Mouse (Mus musculus): ENCODE measurements around the gene Susd1.

Susd1 gene

DNA sequence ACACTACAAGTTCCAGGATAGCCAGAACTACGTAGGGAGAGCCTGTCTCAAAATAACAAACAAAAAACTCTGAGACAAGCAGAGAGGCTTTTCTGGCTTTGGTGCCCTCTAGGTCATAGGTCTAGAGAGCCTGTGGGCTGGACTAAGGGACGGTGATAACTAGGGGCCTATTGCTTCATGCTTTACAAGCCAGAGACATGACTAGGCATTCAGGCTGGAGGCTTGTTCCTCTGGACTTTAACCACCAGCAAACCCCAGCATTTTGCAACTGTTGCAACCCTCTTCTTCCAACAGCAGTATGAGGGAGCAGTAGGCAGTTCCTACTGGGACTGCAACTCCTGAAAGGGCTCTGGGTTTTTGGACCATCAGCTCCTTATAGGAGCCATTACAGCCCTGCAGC lies 1.5 kb upstream of the Susd1 start:
- in situ Hi-C loops (cut with MboI; ENCODE audit: low pct_unique_long_range_greater_than_20kb in 1 of 2, low sequenced_read_pairs in 2 of 2, unreplicated experiment in 1 of 2) = no loop called here

DNA sequence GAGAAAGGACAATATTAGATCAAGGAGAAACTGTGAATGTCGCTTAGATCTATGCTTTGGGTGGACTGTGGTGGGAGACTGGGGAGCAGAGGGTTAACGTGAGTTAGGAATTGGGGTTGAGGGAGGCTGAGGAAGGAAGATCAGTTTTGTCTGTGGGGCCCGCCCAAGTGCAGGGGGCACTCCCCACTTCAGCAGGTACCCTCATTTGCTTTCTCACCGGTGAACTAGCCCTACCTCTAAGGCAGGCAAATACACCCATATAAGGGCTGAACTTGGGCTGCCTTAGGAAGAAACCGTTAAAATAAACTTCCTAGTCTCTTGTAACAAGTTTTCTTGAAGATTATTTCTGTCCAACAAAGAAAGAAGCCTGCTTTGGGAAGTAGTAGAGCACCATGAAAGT lies 608 bp upstream of the Susd1 start:
- in situ Hi-C loops (cut with MboI; ENCODE audit: low pct_unique_long_range_greater_than_20kb in 1 of 2, low sequenced_read_pairs in 2 of 2, unreplicated experiment in 1 of 2) = no loop called here

DNA sequence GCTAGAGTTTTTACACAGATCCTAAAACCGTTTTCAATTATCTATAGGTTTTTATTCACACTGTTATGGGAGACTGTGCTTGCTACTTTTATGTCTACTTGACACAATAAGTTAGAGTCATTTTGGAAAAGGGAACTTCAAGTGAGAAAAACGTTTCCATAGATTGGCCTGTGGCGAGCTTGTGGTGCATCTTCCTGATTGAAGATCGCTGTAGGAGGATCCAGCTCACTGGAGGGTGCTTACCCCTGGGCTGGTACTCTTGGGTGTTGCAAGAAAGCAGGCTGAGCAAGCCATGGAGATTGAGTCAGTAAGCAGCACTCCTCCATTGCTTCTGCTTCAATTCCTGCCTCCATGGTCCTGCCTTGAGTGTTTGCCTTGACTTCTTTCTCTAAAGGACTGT lies 2.5 kb downstream of the Susd1 start:
- in situ Hi-C loops (cut with MboI; ENCODE audit: low pct_unique_long_range_greater_than_20kb in 1 of 2, low sequenced_read_pairs in 2 of 2, unreplicated experiment in 1 of 2) = no loop called here

DNA sequence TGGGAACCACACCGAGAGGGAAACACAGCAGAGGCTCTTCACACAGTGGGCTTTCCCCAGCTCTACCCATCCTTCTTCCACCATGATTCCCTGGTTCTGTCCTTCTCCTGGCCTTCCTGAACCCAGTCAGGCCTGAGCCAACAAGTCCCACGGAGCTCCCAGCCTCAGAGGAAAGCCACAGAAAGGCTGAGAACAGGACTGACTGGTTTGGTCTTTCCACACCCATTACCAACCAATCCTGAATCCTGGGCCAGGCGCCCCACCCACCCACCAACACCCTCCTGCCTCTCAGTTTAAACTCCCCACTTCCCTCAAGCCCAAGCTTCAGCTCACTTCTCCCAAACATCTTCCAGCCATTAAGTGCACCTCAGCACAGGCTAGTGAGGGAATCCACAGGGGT lies 4.4 kb downstream of the Susd1 start:
- in situ Hi-C loops (cut with MboI; ENCODE audit: low pct_unique_long_range_greater_than_20kb in 1 of 2, low sequenced_read_pairs in 2 of 2, unreplicated experiment in 1 of 2) = no loop called here

DNA sequence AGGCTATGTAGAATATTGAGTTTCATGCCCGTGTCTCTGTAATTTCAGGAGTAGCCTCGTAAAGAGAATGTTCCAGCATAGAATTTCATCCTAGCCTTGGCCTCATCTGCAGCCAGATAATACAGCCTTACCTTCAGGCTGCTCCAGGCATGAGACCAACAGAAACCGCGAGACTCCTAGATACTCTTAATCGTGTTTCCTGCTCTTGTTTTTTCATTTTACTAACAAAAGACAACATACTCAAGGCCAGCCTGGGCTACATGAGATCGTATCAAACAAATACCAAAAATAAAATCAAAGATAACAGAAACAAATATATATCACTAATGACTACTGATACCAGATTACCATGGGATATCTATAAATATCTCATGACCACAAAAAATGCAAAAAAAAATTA lies 9.3 kb downstream of the Susd1 start:
- in situ Hi-C loops (cut with MboI; ENCODE audit: low pct_unique_long_range_greater_than_20kb in 1 of 2, low sequenced_read_pairs in 2 of 2, unreplicated experiment in 1 of 2) = no loop called here

DNA sequence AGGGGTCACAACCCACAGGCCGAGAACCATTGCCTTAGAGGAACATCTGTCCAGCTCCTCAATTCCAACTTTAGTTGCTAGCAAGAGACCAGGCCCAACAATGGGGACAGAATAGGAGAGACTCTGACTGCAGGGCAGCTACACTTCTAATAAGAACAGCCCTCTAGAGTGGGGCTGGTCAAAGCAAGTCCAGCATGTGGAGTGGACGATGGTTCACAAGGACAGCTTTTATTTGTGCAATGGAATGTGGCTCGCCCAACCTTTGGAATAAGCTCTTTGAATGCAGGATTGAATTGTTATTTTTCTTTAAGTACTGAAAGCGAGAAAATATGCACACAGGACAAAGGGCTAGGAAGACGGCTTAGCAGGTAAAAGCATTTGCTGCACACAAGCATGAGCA lies 12.0 kb downstream of the Susd1 start:
- in situ Hi-C loops (cut with MboI; ENCODE audit: low pct_unique_long_range_greater_than_20kb in 1 of 2, low sequenced_read_pairs in 2 of 2, unreplicated experiment in 1 of 2) = no loop called here

DNA sequence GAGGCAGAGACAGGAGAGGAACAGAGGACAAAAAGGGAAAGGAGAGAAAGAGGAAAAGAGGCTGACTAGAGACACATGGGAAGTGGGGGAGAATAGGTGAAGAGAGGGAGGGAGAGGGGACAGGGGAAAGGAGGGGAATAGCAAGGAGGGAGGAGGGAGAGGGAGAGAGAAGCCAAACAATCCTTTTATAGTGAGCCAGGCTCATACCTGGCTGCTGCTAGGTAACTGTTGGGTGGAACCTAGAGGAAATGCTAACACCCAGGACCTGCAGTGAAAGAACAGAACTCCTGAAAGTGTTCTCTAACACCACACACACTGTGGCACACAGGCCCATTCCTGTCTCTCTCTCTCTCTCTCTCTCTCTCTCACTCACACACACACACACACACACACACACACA lies 15.6 kb downstream of the Susd1 start:
- in situ Hi-C loops (cut with MboI; ENCODE audit: low pct_unique_long_range_greater_than_20kb in 1 of 2, low sequenced_read_pairs in 2 of 2, unreplicated experiment in 1 of 2) = no loop called here

DNA sequence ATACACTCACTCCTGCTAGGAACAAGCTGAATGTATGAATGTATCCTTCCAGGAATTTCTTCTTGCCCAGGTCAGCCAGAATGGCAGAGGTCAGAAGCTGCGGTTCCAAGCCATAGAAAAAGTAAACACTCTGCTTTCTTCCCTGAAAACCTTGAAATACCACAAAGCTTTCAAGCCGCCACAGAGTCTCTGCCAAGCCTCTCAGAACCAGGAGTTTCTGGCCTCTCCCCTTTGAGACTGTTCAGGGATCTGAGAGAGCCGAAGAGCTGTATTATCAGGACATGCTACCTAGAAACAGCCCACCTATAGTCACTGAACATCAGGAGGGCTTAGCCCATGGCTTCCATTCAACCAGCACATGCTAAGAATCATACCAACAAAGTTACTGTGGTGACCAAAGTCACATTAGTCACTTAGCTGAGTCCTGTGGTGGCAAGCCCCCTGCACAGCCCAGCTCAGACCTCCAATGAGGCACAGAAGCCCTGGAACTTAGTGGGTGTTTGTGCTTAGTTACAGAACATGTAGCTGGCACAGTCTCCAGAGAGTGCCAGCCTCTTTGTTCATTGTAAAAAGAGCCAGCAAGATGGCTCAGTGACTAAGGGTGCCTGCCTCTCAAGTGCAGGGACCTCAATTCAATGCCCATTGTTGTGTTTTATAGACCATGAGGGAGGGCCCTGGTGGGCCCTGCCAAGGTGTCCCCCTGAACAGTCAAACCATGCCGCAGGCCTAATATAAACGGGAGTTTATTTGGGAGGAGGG lies 16.2 kb downstream of the Susd1 start:
- in situ Hi-C loops (cut with MboI; ENCODE audit: low pct_unique_long_range_greater_than_20kb in 1 of 2, low sequenced_read_pairs in 2 of 2, unreplicated experiment in 1 of 2) = no loop called here

DNA sequence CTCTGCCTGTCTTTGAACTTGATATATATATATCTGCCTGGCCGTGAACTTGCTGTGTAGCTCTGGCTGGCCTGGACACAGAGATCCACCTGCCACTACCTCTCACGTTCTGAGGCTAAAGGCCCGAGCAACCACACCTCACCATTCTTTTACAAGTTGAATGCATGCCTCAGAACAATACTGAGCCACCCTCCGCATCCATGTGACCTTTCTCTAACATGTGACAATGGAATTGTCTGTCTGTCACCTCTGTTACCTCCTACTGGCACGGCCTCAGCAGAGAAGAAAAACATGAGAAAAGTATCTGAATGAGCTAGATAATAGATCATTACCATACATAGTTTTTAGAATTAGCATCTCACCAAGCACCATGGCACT lies 17.1 kb downstream of the Susd1 start:
- in situ Hi-C loops (cut with MboI; ENCODE audit: low pct_unique_long_range_greater_than_20kb in 1 of 2, low sequenced_read_pairs in 2 of 2, unreplicated experiment in 1 of 2) = no loop called here

DNA sequence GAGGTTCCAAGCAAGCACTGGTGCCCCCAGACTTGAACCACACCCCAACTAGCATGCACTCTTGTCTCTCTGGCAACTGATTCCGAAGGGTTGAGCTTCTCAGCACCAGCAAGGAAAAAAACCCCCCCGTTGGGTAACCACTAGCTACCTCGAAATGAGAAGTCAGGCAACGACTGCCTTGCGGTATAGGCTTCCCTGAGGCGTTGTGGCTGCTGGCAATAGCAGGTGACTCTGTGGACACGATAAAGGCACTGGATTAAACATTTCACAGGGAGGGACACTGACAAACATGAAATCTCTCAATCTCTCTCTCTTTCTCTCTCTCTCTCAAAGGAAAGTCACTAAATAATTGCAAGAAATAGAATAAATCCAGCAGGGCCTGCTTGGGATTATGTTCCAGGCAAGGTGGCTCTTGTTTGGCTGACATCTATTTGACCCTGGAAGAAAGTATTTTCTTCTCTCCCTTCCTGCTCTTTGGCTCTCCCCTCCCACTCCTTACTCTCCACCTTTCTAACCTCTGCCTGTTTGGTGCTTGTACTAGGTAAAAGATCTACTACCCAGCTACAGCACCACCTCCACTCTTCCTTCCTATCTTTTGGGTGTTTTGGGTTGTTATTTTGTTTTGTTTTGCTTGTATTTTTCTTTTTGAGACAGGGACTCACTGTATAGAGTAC lies 17.6 kb downstream of the Susd1 start:
- in situ Hi-C loops (cut with MboI; ENCODE audit: low pct_unique_long_range_greater_than_20kb in 1 of 2, low sequenced_read_pairs in 2 of 2, unreplicated experiment in 1 of 2) = no loop called here

DNA sequence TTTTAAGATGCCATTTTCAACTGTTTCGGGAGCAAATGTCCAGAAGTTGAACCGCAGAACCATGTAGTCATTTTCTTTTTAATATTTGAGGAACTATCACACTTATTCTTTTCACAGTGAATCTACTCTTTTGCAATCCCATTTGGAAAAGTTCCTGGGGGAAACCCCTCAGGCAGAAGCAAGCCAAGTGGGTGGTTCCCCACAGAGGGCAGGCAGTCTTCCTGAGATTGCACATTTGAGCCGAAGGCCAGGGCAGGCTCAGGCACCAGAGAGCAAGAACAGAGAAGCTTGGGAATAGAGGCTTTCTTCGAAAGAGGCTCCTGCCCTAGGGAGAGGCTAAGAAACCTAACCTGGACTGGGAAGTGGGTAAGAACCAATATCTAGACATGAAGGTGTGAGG lies 19.2 kb downstream of the Susd1 start:
- in situ Hi-C loops (cut with MboI; ENCODE audit: low pct_unique_long_range_greater_than_20kb in 1 of 2, low sequenced_read_pairs in 2 of 2, unreplicated experiment in 1 of 2) = no loop called here

DNA sequence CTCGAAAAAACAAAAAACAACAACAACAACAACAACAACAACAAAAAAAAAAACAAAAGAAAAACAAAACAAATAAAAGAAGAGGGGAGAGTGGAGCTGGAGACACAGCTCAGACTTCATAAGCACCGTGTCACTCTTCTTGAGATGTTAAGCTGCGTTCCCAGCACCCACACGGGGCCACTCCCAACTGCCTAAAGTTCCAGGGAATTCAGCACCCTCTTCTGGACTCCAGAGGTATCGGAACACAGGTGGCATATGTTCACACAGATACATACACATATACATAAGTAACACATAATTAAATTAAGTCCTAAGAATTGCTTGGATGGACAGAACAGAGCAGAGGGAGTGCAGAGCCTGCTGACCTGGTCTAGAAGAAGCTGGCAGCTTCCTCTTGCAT lies 25.0 kb downstream of the Susd1 start:
- in situ Hi-C loops (cut with MboI; ENCODE audit: low pct_unique_long_range_greater_than_20kb in 1 of 2, low sequenced_read_pairs in 2 of 2, unreplicated experiment in 1 of 2) = no loop called here

DNA sequence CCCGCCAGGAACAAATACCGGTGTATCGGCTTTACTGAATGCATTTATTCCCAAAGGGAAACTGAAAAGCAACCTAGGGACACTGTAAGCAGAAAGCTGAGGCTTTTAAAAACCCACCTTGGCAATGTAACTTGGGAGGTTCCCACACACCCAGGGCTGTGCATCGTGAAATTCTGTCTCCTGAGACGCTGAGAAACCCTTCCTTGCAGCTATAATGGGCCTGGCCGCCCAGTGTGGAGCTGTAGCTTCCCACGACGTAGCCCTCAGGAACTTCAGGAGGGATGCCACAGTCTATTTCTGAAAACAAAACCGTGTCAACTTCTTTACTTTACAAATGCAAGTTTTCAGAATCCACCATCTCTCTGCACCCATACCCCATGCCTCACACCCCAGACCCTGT lies 27.3 kb downstream of the Susd1 start:
- in situ Hi-C loops (cut with MboI; ENCODE audit: low pct_unique_long_range_greater_than_20kb in 1 of 2, low sequenced_read_pairs in 2 of 2, unreplicated experiment in 1 of 2) = no loop called here

DNA sequence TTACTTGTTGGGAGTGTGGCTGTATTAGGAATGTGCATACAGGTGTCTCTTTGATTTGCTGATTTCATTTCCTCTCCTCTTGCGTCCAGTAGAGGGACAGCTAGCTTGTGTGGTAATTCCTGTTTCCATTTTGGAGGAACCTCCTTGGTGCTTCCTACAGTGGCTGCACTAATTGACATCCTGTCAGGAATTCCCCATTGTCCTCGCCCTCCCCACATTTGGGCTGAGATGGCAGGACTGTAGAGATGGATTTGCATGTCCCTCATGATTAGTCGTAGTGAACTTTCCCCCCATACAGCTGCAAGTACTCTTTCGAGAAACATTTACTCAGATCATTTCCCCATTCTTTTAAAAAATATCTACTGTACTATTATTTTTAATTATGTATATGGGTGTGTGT lies 30.7 kb downstream of the Susd1 start:
- in situ Hi-C loops (cut with MboI; ENCODE audit: low pct_unique_long_range_greater_than_20kb in 1 of 2, low sequenced_read_pairs in 2 of 2, unreplicated experiment in 1 of 2) = no loop called here

DNA sequence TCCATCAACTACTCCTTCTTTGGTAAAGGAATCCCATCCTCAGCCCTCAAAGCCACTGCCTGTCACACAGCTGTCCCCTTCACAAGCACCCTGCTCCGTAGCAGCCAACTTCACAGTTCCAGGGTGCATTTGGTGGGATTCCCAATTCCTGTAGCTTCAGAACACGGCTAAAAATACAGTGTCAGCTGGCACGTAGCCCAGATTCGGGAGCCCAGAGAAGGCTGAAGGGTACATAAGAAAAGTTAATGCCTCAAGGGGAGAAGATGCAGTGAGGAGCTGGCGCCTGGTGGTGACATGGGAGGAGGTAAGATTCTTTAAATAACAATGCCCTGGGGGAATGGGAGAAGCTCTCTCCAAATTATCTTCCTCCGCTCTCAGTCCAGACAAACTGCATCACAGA lies 34.1 kb downstream of the Susd1 start:
- in situ Hi-C loops (cut with MboI; ENCODE audit: low pct_unique_long_range_greater_than_20kb in 1 of 2, low sequenced_read_pairs in 2 of 2, unreplicated experiment in 1 of 2) = no loop called here

DNA sequence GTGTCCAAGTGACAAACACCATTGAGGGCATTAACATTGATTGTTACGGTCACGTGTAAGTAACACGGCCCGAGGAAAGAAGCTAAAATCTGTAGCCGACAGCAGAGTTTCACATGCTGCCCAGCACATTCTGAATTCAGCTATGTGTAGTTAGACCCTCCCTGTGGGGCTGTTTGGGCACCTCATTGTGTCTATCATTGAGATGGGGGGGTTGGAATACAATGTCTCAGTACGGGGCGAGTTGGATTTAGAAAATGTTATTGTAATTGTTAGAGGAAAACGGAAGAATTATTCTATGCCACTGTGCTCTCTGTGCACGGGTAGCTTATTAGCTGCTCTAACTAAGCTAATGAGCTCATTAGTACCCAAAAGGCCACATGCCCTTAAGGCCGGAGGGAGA lies 37.5 kb downstream of the Susd1 start:
- in situ Hi-C loops (cut with MboI; ENCODE audit: low pct_unique_long_range_greater_than_20kb in 1 of 2, low sequenced_read_pairs in 2 of 2, unreplicated experiment in 1 of 2) = no loop called here

DNA sequence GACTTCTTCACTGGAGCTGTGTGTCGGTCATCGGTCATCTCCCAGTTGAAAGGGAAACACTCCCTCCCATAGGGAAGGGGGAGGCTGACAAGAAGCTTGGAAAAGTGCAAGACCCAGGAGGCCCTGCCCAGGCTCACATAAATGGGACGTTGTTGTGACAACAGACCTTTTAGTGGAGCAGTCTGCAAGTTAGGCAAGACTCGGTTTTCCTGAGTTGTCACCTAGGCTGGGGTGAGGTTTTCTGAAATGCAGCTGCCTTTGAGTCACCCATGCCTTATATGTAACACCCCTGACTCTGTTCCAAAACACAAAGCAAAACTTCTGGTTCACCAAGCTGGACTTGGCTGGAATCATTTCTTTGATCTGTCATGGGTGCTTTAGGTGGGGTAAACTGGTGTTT lies 39.1 kb downstream of the Susd1 start:
- in situ Hi-C loops (cut with MboI; ENCODE audit: low pct_unique_long_range_greater_than_20kb in 1 of 2, low sequenced_read_pairs in 2 of 2, unreplicated experiment in 1 of 2) = loop anchor here in 1 of 2 experiments (25.0 kb wide), 1 partner anchor 338 kb away; no protein-coding TSS in a partner anchor

DNA sequence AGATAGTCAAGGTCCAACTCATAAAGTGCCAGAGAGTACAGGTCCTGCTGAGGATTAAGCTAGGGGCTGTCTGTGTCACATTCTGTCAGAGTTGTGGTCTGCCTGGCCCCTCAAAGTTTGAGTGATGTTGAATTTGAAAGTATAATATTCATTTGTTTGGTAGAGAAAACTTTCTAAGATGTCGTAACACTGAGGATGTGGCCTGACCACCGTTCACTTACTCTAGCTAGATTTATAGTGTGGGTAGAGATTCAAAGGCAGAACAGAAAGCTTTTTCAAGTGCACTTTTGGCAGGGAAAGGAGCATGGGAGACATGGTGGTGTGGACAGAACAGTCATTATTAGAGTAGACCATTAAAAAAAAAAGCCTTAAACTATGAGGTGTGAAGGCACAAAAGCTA lies 42.9 kb downstream of the Susd1 start:
- in situ Hi-C loops (cut with MboI; ENCODE audit: low pct_unique_long_range_greater_than_20kb in 1 of 2, low sequenced_read_pairs in 2 of 2, unreplicated experiment in 1 of 2) = loop anchor here in 1 of 2 experiments (25.0 kb wide), 1 partner anchor 342 kb away; no protein-coding TSS in a partner anchor

DNA sequence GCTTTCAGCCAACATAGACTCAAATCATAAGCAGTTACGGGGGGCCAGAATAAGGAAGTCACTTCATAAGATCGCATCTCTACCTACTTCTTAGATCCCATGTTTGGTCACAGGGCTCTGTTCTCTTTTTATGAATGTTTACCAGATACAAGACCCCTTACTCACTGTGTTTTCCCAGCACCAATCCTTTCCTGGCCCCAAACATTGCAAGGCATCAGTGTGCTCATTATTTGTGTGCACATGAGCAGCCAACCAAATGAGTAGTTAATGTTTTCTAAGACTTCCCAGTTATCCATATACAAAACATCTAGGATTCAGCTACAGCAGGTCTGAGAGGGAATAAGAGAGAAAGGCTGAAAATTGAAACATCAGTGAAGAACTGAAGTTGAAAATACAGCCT lies 44.3 kb downstream of the Susd1 start:
- in situ Hi-C loops (cut with MboI; ENCODE audit: low pct_unique_long_range_greater_than_20kb in 1 of 2, low sequenced_read_pairs in 2 of 2, unreplicated experiment in 1 of 2) = loop anchor here in 1 of 2 experiments (25.0 kb wide), 1 partner anchor 343 kb away; no protein-coding TSS in a partner anchor

DNA sequence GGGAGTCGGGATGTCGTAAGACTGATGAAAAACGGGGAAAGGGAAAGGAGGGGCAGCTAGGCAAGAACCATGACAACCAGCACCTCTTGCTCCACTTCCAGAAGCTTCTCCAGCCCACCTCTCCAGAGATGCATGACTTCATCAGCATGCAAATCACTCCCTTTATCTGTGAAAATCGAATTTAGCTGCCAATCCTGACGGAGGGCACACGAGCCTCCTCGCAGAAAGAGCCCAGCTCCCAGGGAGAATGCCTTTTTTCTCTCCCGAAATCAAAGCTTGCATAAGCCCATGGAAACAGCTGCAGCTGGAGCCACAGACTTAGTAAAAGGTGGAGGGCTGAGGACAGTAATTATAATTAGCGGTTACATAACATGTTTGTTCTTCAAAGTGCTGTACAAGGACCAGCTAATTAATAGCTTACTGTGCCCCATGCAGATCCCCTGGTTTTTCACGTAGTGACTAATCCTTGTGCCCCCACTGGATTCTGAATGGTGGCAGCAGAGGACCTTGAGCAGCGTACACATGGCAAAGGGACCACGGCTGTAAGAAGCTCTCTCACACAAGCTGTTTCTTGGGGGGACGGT lies 49.9 kb downstream of the Susd1 start:
- in situ Hi-C loops (cut with MboI; ENCODE audit: low pct_unique_long_range_greater_than_20kb in 1 of 2, low sequenced_read_pairs in 2 of 2, unreplicated experiment in 1 of 2) = loop anchor here in 1 of 2 experiments (10.0 to 25.0 kb wide), 2 partner anchors 176 to 349 kb away; no protein-coding TSS in a partner anchor
